Comparison of ENCODE assay signal across 10 mouse cellular contexts in the genomic region with DNA sequence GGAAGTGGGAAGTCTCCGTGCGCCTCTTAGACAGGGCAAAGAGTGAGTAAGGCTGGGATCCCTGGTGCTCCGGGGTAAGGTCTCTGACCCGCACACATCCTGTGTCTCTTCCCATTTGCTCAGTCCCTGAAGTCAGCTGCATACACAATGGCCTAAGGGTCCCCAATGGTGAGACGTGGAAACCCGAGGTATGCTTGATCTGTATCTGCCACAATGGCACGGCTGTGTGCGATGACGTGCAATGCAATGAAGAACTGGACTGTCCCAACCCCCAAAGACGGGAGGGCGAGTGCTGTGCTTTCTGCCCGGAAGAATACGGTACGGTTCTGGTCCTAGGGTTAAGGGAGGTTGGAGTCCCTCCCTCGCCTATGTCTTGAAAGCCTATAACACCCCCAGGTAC. TPM values are rescaled to one million over a fixed set of nuclear protein-coding genes. Genes with fewer than 3 reads are reported as not detected.
DNase-seq lines count a peak whose midpoint lies in the region; ATAC-seq lines count a peak whose summit lies in the region.
"Had no signal": no experiment of that assay in that cellular context is flagged by ENCODE, and none has a peak within 500 bp of the region (broad histone marks: within the 10 kb centered on the region; RNA-seq: fewer than 3 reads in every experiment).

No protein-coding gene starts in this region.

- H3K9me3 ChIP-seq in lung, embryonic 16.5 days (ENCODE audit: control insufficient read depth, low read length) = no peaks in the 10 kb centered on the region
- no peaks in the 10 kb centered on the region for H3K9me3 ChIP-seq in forebrain, embryonic 16.5 days (ENCODE audit: control insufficient read depth, low read length)
- no peaks in the 10 kb centered on the region for H3K9me3 ChIP-seq in liver, embryonic 11.5 days (ENCODE audit: control insufficient read depth, low read length)
- H3K9me3 ChIP-seq in stomach, embryonic 16.5 days (replicated peaks; ENCODE audit: control insufficient read depth, low read length) = no peaks in the 10 kb centered on the region

- no peak for DNase-seq in lung, postnatal 36 days
- no peak for DNase-seq in liver, embryonic 11.5 days (ENCODE audit: low spot score)
- DNase-seq in cerebellum, adult 11 months = no peak
- DNase-seq in right cerebral cortex, adult 2 months (ENCODE audit: low spot score in 2 of 2) = no peak
- no peak for DNase-seq in layer of hippocampus, adult 9-10 months (ENCODE audit: low spot score)
- DNase-seq: adrenal gland, postnatal 36 days; thymus, postnatal 25 days had no signal

- peaks cover 13% of the 10 kb centered on the region; the same call in 1 of the 2 replicates for H3K36me3 ChIP-seq in lung, embryonic 16.5 days (ENCODE audit: control insufficient read depth, insufficient read depth, low read length)
- H3K36me3 ChIP-seq in forebrain, embryonic 16.5 days (ENCODE audit: control insufficient read depth, insufficient read depth) = no peaks in the 10 kb centered on the region
- peaks cover 2% of the 10 kb centered on the region; the same call in 1 of the 2 replicates for H3K36me3 ChIP-seq in liver, embryonic 11.5 days (ENCODE audit: control insufficient read depth, insufficient read depth, low read length)
- H3K36me3 ChIP-seq in stomach, embryonic 16.5 days (ENCODE audit: control insufficient read depth, insufficient read depth, low read length) = peaks cover 4% of the 10 kb centered on the region; the same call in 1 of the 2 replicates

- H3K4me1 ChIP-seq in lung, embryonic 16.5 days (replicated peaks; ENCODE audit: control insufficient read depth, insufficient read depth, low read length) = peaks cover 29% of the 10 kb centered on the region
- H3K4me1 ChIP-seq in forebrain, embryonic 16.5 days (replicated peaks; ENCODE audit: control insufficient read depth, insufficient read depth, low read length) = peaks cover 14% of the 10 kb centered on the region
- peaks cover 4% of the 10 kb centered on the region for H3K4me1 ChIP-seq in liver, embryonic 11.5 days (replicated peaks; ENCODE audit: control insufficient read depth, insufficient read depth, low read length)
- H3K4me1 ChIP-seq in stomach, embryonic 16.5 days (ENCODE audit: control insufficient read depth, insufficient read depth, low read length) = peaks cover 31% of the 10 kb centered on the region

- no peak for ATAC-seq in lung, embryonic 16.5 days (ENCODE audit: low read depth)
- peak; percentile 27; the same call in 1 of the 2 replicates for ATAC-seq in forebrain, embryonic 16.5 days
- ATAC-seq in liver, embryonic 11.5 days (replicated peaks; ENCODE audit: low FRiP score) = no peak
- no peak for ATAC-seq in stomach, embryonic 16.5 days (ENCODE audit: insufficient read depth, low FRiP score)

- H3K27me3 ChIP-seq in lung, embryonic 16.5 days (ENCODE audit: control insufficient read depth, insufficient read depth, low read depth, low read length) = peaks cover 4% of the 10 kb centered on the region; the same call in 1 of the 2 replicates
- peaks cover 34% of the 10 kb centered on the region for H3K27me3 ChIP-seq in forebrain, embryonic 16.5 days (replicated peaks; ENCODE audit: control insufficient read depth, insufficient read depth, low read length)
- H3K27me3 ChIP-seq in liver, embryonic 11.5 days (replicated peaks; ENCODE audit: control insufficient read depth, insufficient read depth, low read length) = peaks cover 78% of the 10 kb centered on the region
- no peaks in the 10 kb centered on the region; the same call in 1 of the 2 replicates for H3K27me3 ChIP-seq in stomach, embryonic 16.5 days (ENCODE audit: control insufficient read depth, insufficient read depth, low read length)

- H3K4me2 ChIP-seq in lung, embryonic 16.5 days (ENCODE audit: low read depth, low read length) = peak overlapping the region; percentile 49
- peak overlapping the region; percentile 58 for H3K4me2 ChIP-seq in forebrain, embryonic 16.5 days (ENCODE audit: low read length)
- peak overlapping the region; percentile 58 for H3K4me2 ChIP-seq in liver, embryonic 11.5 days
- peak overlapping the region; percentile 70 for H3K4me2 ChIP-seq in stomach, embryonic 16.5 days (ENCODE audit: low read depth, low read length)

- H3K9ac ChIP-seq in lung, embryonic 16.5 days (ENCODE audit: low read length) = peak overlapping the region; percentile 36
- H3K9ac ChIP-seq in forebrain, embryonic 16.5 days (replicated peaks; ENCODE audit: low read depth, low read length) = peak overlapping the region; percentile 37; the same call in 1 of the 2 replicates
- peak overlapping the region; percentile 50; the same call in 1 of the 2 replicates for H3K9ac ChIP-seq in liver, embryonic 11.5 days (ENCODE audit: low read depth, low read length)
- H3K9ac ChIP-seq in stomach, embryonic 16.5 days (ENCODE audit: low read length) = peak overlapping the region; percentile 86

- H3K27ac ChIP-seq in lung, embryonic 16.5 days (ENCODE audit: low read length) = peak overlapping the region; percentile 95
- H3K27ac ChIP-seq in forebrain, embryonic 16.5 days (ENCODE audit: low read length) = no peak overlapping the region
- H3K27ac ChIP-seq in liver, embryonic 11.5 days (ENCODE audit: low read depth, low read length) = 0 out of 2 replicates have a peak overlapping the region, but pooled peaks have one; percentile 14
- H3K27ac ChIP-seq in stomach, embryonic 16.5 days (ENCODE audit: low read length) = peak overlapping the region; percentile 97

- peak overlapping the region; percentile 65 for H3K4me3 ChIP-seq in lung, embryonic 16.5 days (ENCODE audit: low read length)
- peak overlapping the region; percentile 35 for H3K4me3 ChIP-seq in forebrain, embryonic 16.5 days (replicated peaks; ENCODE audit: low read length)
- H3K4me3 ChIP-seq in liver, embryonic 11.5 days (ENCODE audit: low read depth, low read length) = peak overlapping the region; percentile 44
- peak overlapping the region; percentile 62 for H3K4me3 ChIP-seq in stomach, embryonic 16.5 days (replicated peaks; ENCODE audit: low read length)

- 2% methylated on average over 15 of the region's 15 CpGs for whole genome bisulfite sequencing in lung, embryonic 16.5 days
- under 1% methylated on average over 15 of the region's 15 CpGs for WGBS in forebrain, embryonic 16.5 days
- WGBS in liver, embryonic 11.5 days = 4% methylated on average over 15 of the region's 15 CpGs
- under 1% methylated on average over 15 of the region's 15 CpGs for WGBS in stomach, embryonic 16.5 days

RNA-seq across cellular contexts. Expression of a gene that starts 1.8 kb away (rescaled TPM):
- 1,180 and 1,421 TPM in 2 replicates for polyA plus RNA-seq in lung, embryonic 16.5 days (2015; fragmentation: Nextera tagmentation; extraction: Ambion mirVana)
- polyA plus RNA-seq in forebrain, embryonic 16.5 days (2015; fragmentation: Nextera tagmentation; extraction: Ambion mirVana) = 45.0 and 166 TPM in 2 replicates
- 191 and 221 TPM in 2 replicates for polyA plus RNA-seq in liver, embryonic 11.5 days (2014; fragmentation: Nextera tagmentation; extraction: Ambion mirVana)
- 2,066 and 2,076 TPM in 2 replicates for polyA plus RNA-seq in stomach, embryonic 16.5 days (2015; fragmentation: Nextera tagmentation; extraction: Ambion mirVana)

RNA-seq across cellular contexts. Expression of a gene that starts 29.6 kb away (rescaled TPM):
- polyA plus RNA-seq in lung, embryonic 16.5 days (2015; fragmentation: Nextera tagmentation; extraction: Ambion mirVana) = not detected in 2 replicates
- polyA plus RNA-seq in forebrain, embryonic 16.5 days (2015; fragmentation: Nextera tagmentation; extraction: Ambion mirVana) = not detected in 2 replicates
- polyA plus RNA-seq in liver, embryonic 11.5 days (2014; fragmentation: Nextera tagmentation; extraction: Ambion mirVana) = not detected in 2 replicates
- not detected in 2 replicates for polyA plus RNA-seq in stomach, embryonic 16.5 days (2015; fragmentation: Nextera tagmentation; extraction: Ambion mirVana)

RNA-seq across cellular contexts. Expression of a gene that starts 38.3 kb away (rescaled TPM):
- 1.3 and 1.4 TPM in 2 replicates for polyA plus RNA-seq in lung, embryonic 16.5 days (2015; fragmentation: Nextera tagmentation; extraction: Ambion mirVana)
- polyA plus RNA-seq in forebrain, embryonic 16.5 days (2015; fragmentation: Nextera tagmentation; extraction: Ambion mirVana) = 0.19 and 0.58 TPM in 2 replicates
- polyA plus RNA-seq in liver, embryonic 11.5 days (2014; fragmentation: Nextera tagmentation; extraction: Ambion mirVana) = 0.22 and 0.30 TPM in 2 replicates
- 0.41 and 3.2 TPM in 2 replicates for polyA plus RNA-seq in stomach, embryonic 16.5 days (2015; fragmentation: Nextera tagmentation; extraction: Ambion mirVana)

RNA-seq across cellular contexts. Expression of a gene that starts 53.0 kb away (rescaled TPM):
- 8.2 and 8.3 TPM in 2 replicates for polyA plus RNA-seq in lung, embryonic 16.5 days (2015; fragmentation: Nextera tagmentation; extraction: Ambion mirVana)
- polyA plus RNA-seq in forebrain, embryonic 16.5 days (2015; fragmentation: Nextera tagmentation; extraction: Ambion mirVana) = 22.0 and 22.4 TPM in 2 replicates
- polyA plus RNA-seq in liver, embryonic 11.5 days (2014; fragmentation: Nextera tagmentation; extraction: Ambion mirVana) = 21.9 and 27.9 TPM in 2 replicates
- polyA plus RNA-seq in stomach, embryonic 16.5 days (2015; fragmentation: Nextera tagmentation; extraction: Ambion mirVana) = 6.6 and 8.0 TPM in 2 replicates

Comparison
In these comparisons a context has a peak if more than half of its experiments do, and no peak if none do; other contexts are left out.
1. H3K9ac ChIP-seq: peak in every context shown above with its lines; median percentile 86 in stomach, embryonic 16.5 days; 50 in liver, embryonic 11.5 days; 37 in forebrain, embryonic 16.5 days; 36 in lung, embryonic 16.5 days.